Mouse (Mus musculus): ENCODE data around the gene Slc15a3.

DNA sequence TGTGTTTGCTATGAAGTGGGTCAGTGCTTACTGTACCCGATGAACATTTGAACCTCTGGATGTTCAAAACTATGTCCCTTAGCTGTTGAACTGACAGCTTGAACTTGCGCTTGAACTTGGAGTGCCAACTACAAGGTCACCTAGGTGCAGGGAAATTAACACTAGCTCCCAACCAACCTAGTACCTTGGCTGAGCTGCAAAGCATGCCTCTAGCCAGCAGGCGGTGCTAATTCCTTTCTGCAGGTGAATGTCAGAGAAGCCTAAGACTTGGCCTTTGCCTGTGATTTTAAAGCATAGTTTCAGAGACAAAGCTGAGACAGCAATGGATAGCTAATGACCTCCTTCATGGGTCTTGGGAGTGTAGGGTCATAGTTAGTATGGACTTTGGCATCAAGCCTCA lies 68.4 kb downstream of the Slc15a3 start:
- TF ChIP-seq POLR2A (IDR thresholded peaks at IDR 0.05; ENCODE audit: borderline replicate concordance, extremely low read depth, low read depth, low read length): no peak
- TF ChIP-seq CTCF (IDR thresholded peaks at IDR 0.05; ENCODE audit: insufficient read depth, low read length): peak; percentile 87
